Mouse (Mus musculus) hindbrain, postnatal 0 days (tissue): ENCODE measurements at regions not wholly inside any gene's neighbourhood (a gene's known extent, or its start where the extent isn't known, plus 50 kb on each side); places are given as distances from the start of the nearest gene placed in this dataset.

Experiments used
- ATAC-seq: fragments of 200-750 bp; cut with Nextera tagmentation; 2 replicates; pipeline ENCODE4 v1.8.0; 2017; ENCODE audit warnings: mild to moderate bottlenecking, moderate TSS enrichment, moderate library complexity
- DNase-seq: peaks from one replicate; pipeline ENCODE4 v3.0.0-alpha.2; 2015; ENCODE audit warnings: low spot score
- H3K27ac ChIP-seq: fragments of 300-500 bp; sonication (generic); 2 replicates; pipeline ENCODE4 v1.5.1; 2014; ENCODE audit warnings: mild to moderate bottlenecking
- H3K27me3 ChIP-seq: fragments of 300-500 bp; sonication (generic); 2 replicates; pipeline ENCODE4 v1.6.1; 2014; ENCODE audit warnings: low read length, mixed read lengths; ENCODE audit not compliant: insufficient read depth
- H3K36me3 ChIP-seq: fragments of 300-500 bp; sonication (generic); 2 replicates; pipeline ENCODE4 v1.6.1; 2014; ENCODE audit warnings: low read length, mixed read lengths; ENCODE audit not compliant: insufficient read depth
- H3K4me1 ChIP-seq: fragments of 300-500 bp; sonication (generic); 2 replicates; pipeline ENCODE4 v1.6.1; 2014; ENCODE audit warnings: antibody characterized with exemption, low read length, mixed read lengths; ENCODE audit not compliant: insufficient read depth
- H3K4me2 ChIP-seq: fragments of 300-500 bp; sonication (generic); 2 replicates; pipeline ENCODE4 v1.6.1; 2014; ENCODE audit warnings: low read depth, mild to moderate bottlenecking, low read length, moderate library complexity, mixed read lengths
- H3K4me3 ChIP-seq: fragments of 300-500 bp; sonication (generic); 2 replicates; pipeline ENCODE4 v1.5.1; 2014; ENCODE audit warnings: low read length
- H3K9ac ChIP-seq: fragments of 300-500 bp; sonication (generic); replicated peaks from 2 replicates; pipeline ENCODE4 v1.6.1; 2014; ENCODE audit warnings: mild to moderate bottlenecking, low read length, moderate library complexity, mixed read lengths
- H3K9me3 ChIP-seq: fragments of 300-500 bp; sonication (generic); 2 replicates; pipeline ENCODE4 v1.6.1; 2016; ENCODE audit warnings: low read length, mixed read lengths
- CTCF ChIP-seq: IDR thresholded peaks from 2 replicates; pipeline ENCODE4 v1.5.1; 2016; ENCODE audit warnings: antibody characterized with exemption, control low read depth, low read depth
- WGBS: fragments of 180-500 bp; shearing (Covaris S2); extraction: QIAGEN DNeasy Blood & Tissue Kit; methylation state at CpG from one replicate; pipeline ENCODE4 v1.1.7; 2014; 5-methylcytosine and 5-hydroxymethylcytosine counted together

DNA sequence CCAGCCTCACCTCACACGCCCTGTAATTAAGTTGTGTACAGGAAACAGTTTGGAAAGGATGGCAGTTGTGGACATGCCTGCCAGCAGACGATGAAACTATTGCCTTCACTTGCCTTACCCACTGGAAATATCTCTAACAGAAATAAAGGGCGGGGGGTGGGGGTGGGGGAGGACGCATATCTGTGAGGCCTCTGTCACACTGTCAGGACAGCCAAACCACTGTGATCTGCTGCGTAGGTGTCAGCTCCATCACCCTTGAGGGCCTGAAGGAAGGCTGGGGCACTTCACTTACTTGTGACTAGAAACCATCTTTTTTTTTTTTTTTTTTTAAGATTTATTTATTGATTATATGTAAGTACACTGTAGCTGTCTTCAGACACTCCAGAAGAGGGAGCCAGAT, 106.8 kb upstream of the Bach2 start:
- no peak overlapping the region for H3K27ac ChIP-seq
- no peak overlapping the region for H3K9ac ChIP-seq
- H3K4me3 ChIP-seq: no peak overlapping the region
- H3K27me3 ChIP-seq: no peaks in the 10 kb centered on the region
- no peak for DNase-seq
- no peaks in the 10 kb centered on the region for H3K4me1 ChIP-seq
- no peak for ATAC-seq
- H3K4me2 ChIP-seq: no peak overlapping the region
- 89% methylated on average over 5 of the region's 5 CpGs for WGBS
- no peaks in the 10 kb centered on the region for H3K9me3 ChIP-seq
- H3K36me3 ChIP-seq: no peaks in the 10 kb centered on the region
- no peak for TF ChIP-seq CTCF

DNA sequence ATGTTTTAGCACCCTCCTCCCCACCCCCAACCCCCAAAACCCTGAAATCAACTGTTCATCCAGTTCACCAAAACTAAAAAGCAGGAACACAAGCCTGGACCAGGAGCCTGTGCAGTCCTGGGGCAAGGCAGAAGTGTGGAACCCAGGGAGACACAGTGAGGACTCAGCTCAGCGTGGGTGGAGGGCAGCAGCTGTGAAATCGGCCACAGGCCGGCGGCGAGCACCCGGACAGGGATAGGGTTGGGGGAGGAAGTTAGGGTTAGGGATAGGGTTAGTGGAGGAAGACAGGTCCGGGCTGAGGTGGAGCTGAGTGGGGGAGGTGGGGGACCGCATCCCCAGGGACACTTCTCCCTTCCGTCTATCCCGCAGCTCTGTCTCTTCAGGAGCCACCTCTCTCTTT, 102.5 kb upstream of the Bach2 start:
- WGBS: 69% methylated on average over 8 of the region's 10 CpGs
- ATAC-seq (no peak), DNase-seq (no peak)
- Histone ChIP-seq H3K4me2 (no peak overlapping the region), H3K4me3 (no peak overlapping the region), H3K27me3 (no peaks in the 10 kb centered on the region), H3K27ac (no peak overlapping the region), H3K9ac (no peak overlapping the region), H3K36me3 (no peaks in the 10 kb centered on the region), H3K9me3 (no peaks in the 10 kb centered on the region), H3K4me1 (no peaks in the 10 kb centered on the region)
- no peak for TF ChIP-seq CTCF

DNA sequence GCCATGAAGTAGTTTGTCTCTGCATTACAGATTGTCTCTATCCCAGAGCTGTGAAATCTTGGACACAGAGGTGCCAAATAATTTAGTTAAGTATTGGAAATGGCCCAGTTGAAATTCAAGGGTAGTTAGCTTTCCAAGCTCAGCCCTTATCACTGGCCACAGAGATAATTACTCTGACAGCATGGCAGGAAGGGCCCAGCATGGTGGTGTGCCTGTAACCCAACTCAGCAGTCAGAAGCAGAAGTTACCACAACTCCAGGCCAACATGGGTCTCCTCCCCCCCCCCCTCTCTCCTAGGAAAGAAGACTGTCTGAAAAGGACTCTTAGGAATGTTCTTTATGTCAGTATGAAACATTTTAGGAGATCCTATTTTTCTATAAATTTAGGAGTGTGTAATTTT, 101.4 kb upstream of the Bach2 start:
- Histone ChIP-seq H3K36me3 (no peaks in the 10 kb centered on the region), H3K9ac (no peak overlapping the region), H3K27ac (no peak overlapping the region), H3K9me3 (no peaks in the 10 kb centered on the region), H3K4me1 (no peaks in the 10 kb centered on the region), H3K4me3 (no peak overlapping the region), H3K27me3 (no peaks in the 10 kb centered on the region), H3K4me2 (no peak overlapping the region)
- 0 out of 2 replicates have a peak, but pooled peaks have one; percentile 49 for ATAC-seq
- no peak for TF ChIP-seq CTCF
- DNase-seq: peak; percentile 32

DNA sequence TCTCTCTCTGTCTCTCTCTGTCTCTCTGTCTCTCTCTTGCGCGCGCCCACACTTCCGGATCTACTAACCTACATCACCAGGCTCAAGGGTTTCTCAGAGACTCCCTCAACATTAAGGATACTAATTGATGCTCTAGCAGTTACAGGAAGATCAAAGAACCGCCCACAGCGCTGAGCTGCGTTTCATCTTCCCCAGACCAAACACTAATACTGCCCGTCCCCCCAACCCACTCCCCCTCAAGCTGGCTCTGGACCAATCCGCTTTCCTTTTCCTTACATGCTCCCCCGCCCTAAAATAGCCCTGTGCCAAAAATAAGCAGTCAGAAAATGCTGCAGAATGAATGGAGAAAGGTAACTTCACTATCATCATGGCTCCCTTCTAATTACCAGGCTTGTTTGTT, 100.6 kb upstream of the Bach2 start:
- Histone ChIP-seq H3K4me1 (no peaks in the 10 kb centered on the region), H3K27me3 (no peaks in the 10 kb centered on the region), H3K9me3 (no peaks in the 10 kb centered on the region), H3K27ac (no peak overlapping the region), H3K9ac (no peak overlapping the region), H3K4me2 (no peak overlapping the region), H3K4me3 (no peak overlapping the region), H3K36me3 (no peaks in the 10 kb centered on the region)
- no peak for TF ChIP-seq CTCF
- ATAC-seq (0 out of 2 replicates have a peak, but pooled peaks have one; percentile 34), DNase-seq (peak; percentile 36)
- 67% methylated on average over 10 of the region's 10 CpGs for WGBS

DNA sequence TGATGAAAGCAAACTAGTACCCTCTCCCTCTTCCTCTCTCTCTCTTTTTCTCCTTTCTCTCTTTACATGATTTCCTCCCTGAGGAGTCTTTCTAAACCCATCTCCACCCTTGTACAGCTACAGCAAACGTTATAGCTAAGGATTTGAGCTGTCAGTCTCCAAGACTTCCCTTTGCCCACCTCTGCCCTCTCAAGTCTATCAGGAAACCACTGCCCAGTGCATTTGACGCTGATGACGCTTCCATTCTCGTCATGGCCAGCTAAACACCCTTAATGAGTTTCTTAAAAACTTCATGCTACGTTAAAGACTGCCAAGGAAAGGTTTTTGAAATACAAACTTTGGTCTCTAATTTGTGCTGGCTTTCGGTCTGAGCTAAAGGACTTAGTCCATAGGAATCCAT, 99.0 kb upstream of the Bach2 start:
- Histone ChIP-seq H3K9ac (no peak overlapping the region), H3K27ac (no peak overlapping the region), H3K36me3 (no peaks in the 10 kb centered on the region), H3K4me3 (no peak overlapping the region), H3K4me1 (no peaks in the 10 kb centered on the region), H3K4me2 (no peak overlapping the region), H3K27me3 (no peaks in the 10 kb centered on the region), H3K9me3 (no peaks in the 10 kb centered on the region)
- TF ChIP-seq CTCF: no peak
- DNase-seq (no peak), ATAC-seq (no peak)
- WGBS: 70% methylated on average over 6 of the region's 6 CpGs

DNA sequence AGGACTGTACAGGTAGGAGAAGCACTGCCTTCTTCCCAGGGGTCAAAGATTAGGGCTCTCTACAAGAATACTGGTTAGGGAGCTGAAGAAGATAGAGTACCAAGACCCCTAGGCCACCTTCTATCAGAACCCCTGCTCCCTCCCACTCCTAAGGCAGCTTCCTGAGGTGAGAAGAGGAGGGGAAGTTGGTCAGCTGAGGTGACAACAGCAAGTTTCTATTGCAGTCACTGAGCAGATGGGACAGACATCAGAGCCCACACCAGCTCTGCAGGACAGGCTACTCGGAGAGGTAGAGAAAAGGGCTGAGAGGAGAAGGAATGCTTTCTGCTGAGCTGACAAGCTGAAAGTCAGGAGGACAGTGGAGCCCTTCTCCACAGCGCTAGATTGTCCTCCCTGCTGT, 98.5 kb upstream of the Bach2 start:
- Histone ChIP-seq H3K27me3 (no peaks in the 10 kb centered on the region), H3K4me3 (no peak overlapping the region), H3K4me2 (no peak overlapping the region), H3K27ac (no peak overlapping the region), H3K4me1 (no peaks in the 10 kb centered on the region), H3K9me3 (no peaks in the 10 kb centered on the region), H3K36me3 (no peaks in the 10 kb centered on the region), H3K9ac (no peak overlapping the region)
- ATAC-seq: no peak
- 79% methylated on average over 2 of the region's 2 CpGs for WGBS
- TF ChIP-seq CTCF: no peak
- DNase-seq: no peak

DNA sequence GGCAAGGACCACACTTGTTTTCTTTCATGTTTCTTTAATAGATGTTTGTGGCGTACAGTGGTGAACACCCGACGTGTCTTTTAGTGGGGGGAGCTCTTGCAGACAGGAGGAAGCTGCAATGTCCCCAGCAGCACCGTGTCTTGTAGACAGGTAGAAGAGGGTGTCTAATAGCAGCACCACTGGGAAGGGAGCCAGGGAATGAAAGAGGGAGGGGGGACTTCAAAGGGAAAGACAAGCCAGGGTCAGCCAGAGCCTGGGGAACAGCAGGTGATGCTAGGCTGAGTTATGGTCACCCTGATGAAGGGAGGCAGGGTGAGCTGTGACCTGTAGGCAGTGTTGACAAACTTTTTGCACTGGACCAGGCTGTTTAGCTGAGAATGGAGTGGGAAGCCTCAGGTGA, 96.4 kb upstream of the Bach2 start:
- Histone ChIP-seq H3K4me3 (no peak overlapping the region), H3K4me2 (no peak overlapping the region), H3K36me3 (no peaks in the 10 kb centered on the region), H3K4me1 (no peaks in the 10 kb centered on the region), H3K27me3 (no peaks in the 10 kb centered on the region), H3K9me3 (no peaks in the 10 kb centered on the region), H3K9ac (no peak overlapping the region), H3K27ac (no peak overlapping the region)
- 75% methylated on average over 4 of the region's 4 CpGs for WGBS
- no peak for ATAC-seq
- no peak for DNase-seq
- no peak for TF ChIP-seq CTCF
